Mouse (Mus musculus) erythroblast, embryonic 14.5 days (primary cell): ENCODE data around the gene N4bp2l2. TPM values are rescaled to one million over a fixed set of nuclear protein-coding genes. Genes with fewer than 3 reads are reported as not detected.

Experiments
- H3K27me3 ChIP-seq: 2 replicates; pipeline ENCODE4 v1.6.1; 2012; ENCODE audit warnings: inconsistent platforms; ENCODE audit not compliant: control insufficient read depth
- H3K36me3 ChIP-seq: 2 replicates; pipeline ENCODE4 v1.6.1; 2012; ENCODE audit warnings: mild to moderate bottlenecking, inconsistent platforms; ENCODE audit not compliant: control insufficient read depth
- H3K4me1 ChIP-seq: 2 replicates; pipeline ENCODE4 v1.6.1; 2012; ENCODE audit warnings: inconsistent platforms; ENCODE audit not compliant: control insufficient read depth
- H3K4me3 ChIP-seq: replicated peaks from 2 replicates; pipeline ENCODE3; 2012; ENCODE audit warnings: moderate library complexity, mild to moderate bottlenecking, inconsistent platforms
- H3K9me3 ChIP-seq: 2 replicates; pipeline ENCODE4 v1.6.1; 2012; ENCODE audit warnings: low read length, inconsistent platforms, mixed read lengths; ENCODE audit not compliant: control insufficient read depth
- GATA1 ChIP-seq: IDR thresholded peaks from 2 replicates; pipeline ENCODE4 v1.6.1; 2012; ENCODE audit warnings: low read length, inconsistent platforms, mixed read lengths
- TAL1 ChIP-seq: IDR thresholded peaks from 3 replicates; pipeline ENCODE4 v1.6.1; 2012; ENCODE audit warnings: low read length, inconsistent platforms, mixed read lengths
- polyA plus RNA-seq: library from polyadenylated mRNA; stranded (reverse); fragments of >175 nt; gene quantifications from 2 replicates; pipeline ENCODE4 v1.2.3, GENCODE M21; 2012

N4bp2l2 gene
- polyA plus RNA-seq, 1 experiment: 1.5 TPM

- Histone ChIP-seq H3K4me1 (peaks cover 27% of the 10 kb centered on the region), H3K9me3 (no peaks in the 10 kb centered on the region), H3K4me3 (no peak overlapping the region), H3K27me3 (no peaks in the 10 kb centered on the region), H3K36me3 (no peaks in the 10 kb centered on the region)
- TF ChIP-seq GATA1: no peak
- no peak for TF ChIP-seq TAL1
Measured at GRCm38 (mm10) chr5:150600554-150601440, 65.2 kb downstream of the N4bp2l2 start.

- H3K4me1 ChIP-seq: peaks cover 38% of the 10 kb centered on the region
- TF ChIP-seq TAL1 (no peak), GATA1 (no peak)
- peak overlapping the region; percentile 43 for H3K4me3 ChIP-seq
- H3K9me3 ChIP-seq: no peaks in the 10 kb centered on the region
- no peaks in the 10 kb centered on the region for H3K36me3 ChIP-seq
- peaks cover 7% of the 10 kb centered on the region for H3K27me3 ChIP-seq
Measured at GRCm38 (mm10) chr5:150599301-150600294, 66.4 kb downstream of the N4bp2l2 start.

GRCm38 (mm10) chr5:150598202-150599119 lies 67.5 kb downstream of the N4bp2l2 start:
- H3K9me3 ChIP-seq: no peaks in the 10 kb centered on the region
- peaks cover 9% of the 10 kb centered on the region for H3K27me3 ChIP-seq
- TF ChIP-seq GATA1 (no peak), TAL1 (no peak)
- no peaks in the 10 kb centered on the region for H3K36me3 ChIP-seq
- H3K4me3 ChIP-seq: peak overlapping the region; percentile 31
- peaks cover 49% of the 10 kb centered on the region for H3K4me1 ChIP-seq

GRCm38 (mm10) chr5:150597088-150597487 lies 68.9 kb downstream of the N4bp2l2 start, which contains the start of gene N4bp2l1:
Gene N4bp2l1 (minus strand): TSS chr5:150597188.
- peaks cover 1% of the 10 kb centered on the region for H3K36me3 ChIP-seq
- no peaks in the 10 kb centered on the region for H3K9me3 ChIP-seq
- peaks cover 9% of the 10 kb centered on the region for H3K27me3 ChIP-seq
- H3K4me1 ChIP-seq: peaks cover 62% of the 10 kb centered on the region
- H3K4me3 ChIP-seq: no peak within 1 kb of the TSS
- TF ChIP-seq TAL1 (no peak), GATA1 (no peak)

DNA sequence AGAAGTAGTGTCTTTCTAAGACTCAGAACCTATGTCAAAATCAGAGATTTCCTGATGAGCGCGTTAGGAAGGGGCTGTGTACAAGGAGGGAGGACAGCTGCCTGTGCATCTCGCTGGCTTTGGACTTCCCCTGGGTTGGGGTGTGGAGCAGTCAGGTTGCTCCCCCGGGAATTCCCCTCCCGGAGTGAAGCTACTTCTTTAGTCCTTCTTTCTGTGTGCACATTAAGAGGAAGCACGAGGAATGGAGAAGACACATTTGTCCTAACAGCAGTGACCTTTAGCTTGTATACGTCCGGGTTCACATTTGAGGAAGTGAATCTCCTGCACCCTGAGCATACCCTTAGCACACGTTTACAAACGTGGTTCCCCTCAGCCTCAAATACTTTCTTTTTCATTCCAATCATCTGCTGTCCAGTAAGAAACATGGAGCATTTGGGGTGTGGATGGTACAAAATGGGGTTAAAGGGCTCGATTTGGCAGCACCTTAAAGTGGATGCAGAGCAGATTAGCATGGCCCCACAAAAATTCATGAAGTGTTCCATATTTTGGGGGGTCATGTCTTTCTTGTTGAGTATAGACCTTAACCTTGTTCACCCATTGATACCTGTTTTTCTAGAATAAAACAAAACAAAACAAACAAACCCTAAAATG lies 70.5 kb downstream of the N4bp2l2 start:
- H3K4me3 ChIP-seq: no peak overlapping the region
- TF ChIP-seq TAL1 (no peak), GATA1 (no peak)
- H3K4me1 ChIP-seq: peaks cover 60% of the 10 kb centered on the region
- no peaks in the 10 kb centered on the region for H3K9me3 ChIP-seq
- H3K36me3 ChIP-seq: peaks cover 11% of the 10 kb centered on the region
- peaks cover 9% of the 10 kb centered on the region for H3K27me3 ChIP-seq

- Histone ChIP-seq H3K9me3 (no peaks in the 10 kb centered on the region), H3K36me3 (peaks cover 17% of the 10 kb centered on the region), H3K27me3 (peaks cover 9% of the 10 kb centered on the region), H3K4me3 (peak overlapping the region; percentile 83), H3K4me1 (peaks cover 59% of the 10 kb centered on the region)
- TF ChIP-seq TAL1: no peak
- no peak for TF ChIP-seq GATA1
Measured at GRCm38 (mm10) chr5:150594649-150595339, 71.2 kb downstream of the N4bp2l2 start.

DNA sequence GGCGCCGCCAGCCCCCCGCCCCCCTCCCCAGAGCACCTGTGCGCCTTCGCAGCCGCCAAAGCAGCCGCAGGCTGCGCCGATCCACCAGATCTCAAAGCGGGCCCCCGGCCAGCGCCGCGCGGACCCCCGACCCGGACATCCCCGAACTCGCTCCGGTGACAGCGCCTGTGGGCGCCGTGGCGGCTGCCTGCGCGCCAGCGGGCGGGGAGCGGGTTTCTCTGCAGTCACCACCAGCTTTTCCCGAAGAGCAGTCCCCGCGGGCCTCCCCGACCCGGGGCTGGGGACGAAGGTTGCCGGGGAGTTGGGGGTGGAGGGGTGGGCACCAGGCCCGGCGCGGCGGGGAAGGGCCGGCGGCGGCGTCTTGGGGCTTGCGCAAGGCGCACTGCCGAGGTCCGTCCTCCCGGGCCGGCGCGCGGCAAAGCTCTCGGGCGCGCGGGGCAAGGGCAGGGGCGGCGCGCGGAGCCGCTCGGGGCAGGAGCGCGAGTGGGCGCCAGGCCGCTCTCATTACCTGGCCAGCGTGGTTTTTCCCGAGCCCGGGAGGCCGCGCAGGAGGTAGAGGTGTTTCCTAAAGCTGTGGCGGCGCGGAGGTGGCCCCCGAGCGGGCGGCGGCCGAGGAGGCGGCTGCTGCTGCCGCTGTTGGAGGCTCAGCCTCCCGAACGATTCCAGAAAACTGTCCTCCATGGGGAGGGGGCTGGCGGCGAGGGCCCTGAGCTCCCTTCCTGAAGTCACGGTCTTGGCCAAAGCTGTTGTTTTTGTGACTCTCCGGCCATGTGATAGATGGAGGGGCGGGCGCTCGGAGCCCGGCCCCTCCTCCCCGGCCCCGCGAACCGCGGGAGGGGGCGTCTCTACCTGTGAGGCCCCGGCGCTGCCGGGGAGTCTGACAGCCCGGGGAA lies 72.0 kb downstream of the N4bp2l2 start:
- peaks cover 61% of the 10 kb centered on the region for H3K4me1 ChIP-seq
- H3K9me3 ChIP-seq: no peaks in the 10 kb centered on the region
- peaks cover 9% of the 10 kb centered on the region for H3K27me3 ChIP-seq
- peaks cover 18% of the 10 kb centered on the region for H3K36me3 ChIP-seq
- peak overlapping the region; percentile 83 for H3K4me3 ChIP-seq
- TF ChIP-seq TAL1 (no peak), GATA1 (no peak)
